Mouse (Mus musculus) ES-E14 (cell line): ENCODE measurements around the gene Krtap24-1.

Source experiments
- CHD2 ChIP-seq: IDR thresholded peaks from 2 replicates; pipeline ENCODE4 v1.6.1; 2014; ENCODE audit warnings: mild to moderate bottlenecking, low read depth, low read length, inconsistent platforms
- HCFC1 ChIP-seq: IDR thresholded peaks from 2 replicates; pipeline ENCODE4 v1.6.1; 2012; ENCODE audit warnings: low read length, inconsistent platforms, borderline replicate concordance; ENCODE audit not compliant: insufficient read depth
- ZC3H11A ChIP-seq: IDR thresholded peaks from 2 replicates; pipeline ENCODE4 v1.6.1; 2012; ENCODE audit warnings: low read depth, mild to moderate bottlenecking, inconsistent platforms, low read length, borderline replicate concordance

GRCm38 (mm10) chr16:88583338-88583737 is 28.7 kb downstream of the Krtap24-1 start:
- TF ChIP-seq CHD2 (no peak), ZC3H11A (no peak), HCFC1 (no peak)
